Mouse (Mus musculus): Measurements from ENCODE around the gene Mmp3. TPM values are rescaled to one million over a fixed set of nuclear protein-coding genes. Genes with fewer than 3 reads are reported as not detected.
"Not testable (repeated sequence)": the region's sequence is repeated elsewhere in the genome, so short reads cannot be mapped to it uniquely, and the experiment has no call there.

The Mmp3 gene
- polyA plus RNA-seq (2015; fragmentation: Nextera tagmentation; extraction: Ambion mirVana), result 0.08 TPM in 1 of 2 replicates, not detected in the other

- ATAC-seq, result no peak
- 80% methylated on average over 2 of the region's 2 CpGs for WGBS
- no peak for TF ChIP-seq EP300 (IDR thresholded peaks at IDR 0.05)
- TF ChIP-seq CTCF (IDR thresholded peaks at IDR 0.05), result no peak
These were observed at the start of gene Mmp3 for GRCm38 (mm10) chr9:7445522-7445921. TSS of gene Mmp3 (plus strand) at chr9:7445822.

GRCm38 (mm10) chr9:7396556-7396955, 49.1 kb upstream of the Mmp3 start:
- not testable (repeated sequence) for H3K9me3 ChIP-seq (ENCODE audit: low read length); H3K4me1 ChIP-seq (ENCODE audit: insufficient read depth, low read depth, low read length); H3K4me2 ChIP-seq (replicated peaks; ENCODE audit: low read depth, low read length); H3K4me3 ChIP-seq (ENCODE audit: low read depth, low read length); H3K27me3 ChIP-seq (replicated peaks; ENCODE audit: insufficient read depth, low read length); H3K36me3 ChIP-seq (ENCODE audit: insufficient read depth, low read length); DNase-seq (ENCODE audit: low spot score); ATAC-seq; H3K27ac ChIP-seq (ENCODE audit: low read length); H3K9ac ChIP-seq (replicated peaks; ENCODE audit: low read depth)
- 72% methylated on average over 8 of the region's 8 CpGs for WGBS

More at GRCm38 (mm10) chr9:7445522-7445921, at the start of gene Mmp3:
- H3K36me3 ChIP-seq (ENCODE audit: insufficient read depth, low read length), result no peaks in the 10 kb centered on the region
- no peaks in the 10 kb centered on the region for H3K9me3 ChIP-seq (ENCODE audit: low read length)
- DNase-seq (ENCODE audit: low spot score), result no peak
- no peak within 1 kb of the TSS for H3K4me2 ChIP-seq (replicated peaks; ENCODE audit: low read depth, low read length)
- no peaks in the 10 kb centered on the region for H3K4me1 ChIP-seq (ENCODE audit: insufficient read depth, low read depth, low read length)
- no peaks in the 10 kb centered on the region for H3K27me3 ChIP-seq (replicated peaks; ENCODE audit: insufficient read depth, low read length)
- H3K4me3 ChIP-seq (ENCODE audit: low read depth, low read length), result no peak within 1 kb of the TSS
- H3K9ac ChIP-seq (replicated peaks; ENCODE audit: low read depth), result no peak within 1 kb of the TSS
- H3K27ac ChIP-seq (ENCODE audit: low read length), result no peak within 1 kb of the TSS

GRCm38 (mm10) chr9:7453302-7453701, 7.7 kb downstream of the Mmp3 start:
- no peaks in the 10 kb centered on the region for H3K36me3 ChIP-seq (ENCODE audit: insufficient read depth, low read length)
- no peaks in the 10 kb centered on the region for H3K27me3 ChIP-seq (replicated peaks; ENCODE audit: insufficient read depth, low read length)
- H3K9me3 ChIP-seq (ENCODE audit: low read length), result no peaks in the 10 kb centered on the region
- TF ChIP-seq CTCF (IDR thresholded peaks at IDR 0.05) (no peak), EP300 (IDR thresholded peaks at IDR 0.05) (no peak)
- H3K4me2 ChIP-seq (replicated peaks; ENCODE audit: low read depth, low read length), result no peak overlapping the region
- H3K4me3 ChIP-seq (ENCODE audit: low read depth, low read length), result no peak overlapping the region
- ATAC-seq (no peak), DNase-seq (ENCODE audit: low spot score) (no peak)
- no peak overlapping the region for H3K9ac ChIP-seq (replicated peaks; ENCODE audit: low read depth)
- WGBS, result 88% methylated on average over 2 of the region's 2 CpGs
- no peaks in the 10 kb centered on the region for H3K4me1 ChIP-seq (ENCODE audit: insufficient read depth, low read depth, low read length)
- H3K27ac ChIP-seq (ENCODE audit: low read length), result no peak overlapping the region

GRCm38 (mm10) chr9:7470262-7470661, 24.6 kb downstream of the Mmp3 start:
- no peak overlapping the region for H3K4me3 ChIP-seq (ENCODE audit: low read depth, low read length)
- 86% methylated on average over 1 of the region's 1 CpGs for WGBS
- no peak overlapping the region for H3K27ac ChIP-seq (ENCODE audit: low read length)
- no peaks in the 10 kb centered on the region for H3K27me3 ChIP-seq (replicated peaks; ENCODE audit: insufficient read depth, low read length)
- H3K4me1 ChIP-seq (ENCODE audit: insufficient read depth, low read depth, low read length), result no peaks in the 10 kb centered on the region
- DNase-seq (ENCODE audit: low spot score), result no peak
- TF ChIP-seq EP300 (IDR thresholded peaks at IDR 0.05), result no peak
- no peak overlapping the region for H3K9ac ChIP-seq (replicated peaks; ENCODE audit: low read depth)
- H3K4me2 ChIP-seq (replicated peaks; ENCODE audit: low read depth, low read length), result no peak overlapping the region
- no peaks in the 10 kb centered on the region for H3K9me3 ChIP-seq (ENCODE audit: low read length)
- no peaks in the 10 kb centered on the region for H3K36me3 ChIP-seq (ENCODE audit: insufficient read depth, low read length)
- ATAC-seq, result no peak

- no peak for ATAC-seq
These were observed 38.2 kb downstream of the Mmp3 start for GRCm38 (mm10) chr9:7483684-7484394.

GRCm38 (mm10) chr9:7501138-7501537, 55.5 kb downstream of the Mmp3 start:
- H3K36me3 ChIP-seq (ENCODE audit: insufficient read depth, low read length), result no peaks in the 10 kb centered on the region
- H3K9ac ChIP-seq (replicated peaks; ENCODE audit: low read depth), result no peak overlapping the region
- no peak overlapping the region for H3K27ac ChIP-seq (ENCODE audit: low read length)
- no peak overlapping the region for H3K4me2 ChIP-seq (replicated peaks; ENCODE audit: low read depth, low read length)
- ATAC-seq (no peak), DNase-seq (ENCODE audit: low spot score) (no peak)
- TF ChIP-seq EP300 (IDR thresholded peaks at IDR 0.05) (no peak), CTCF (IDR thresholded peaks at IDR 0.05) (no peak)
- 75% methylated on average over 3 of the region's 3 CpGs for WGBS
- H3K9me3 ChIP-seq (ENCODE audit: low read length), result no peaks in the 10 kb centered on the region
- H3K4me1 ChIP-seq (ENCODE audit: insufficient read depth, low read depth, low read length), result no peaks in the 10 kb centered on the region
- no peaks in the 10 kb centered on the region for H3K27me3 ChIP-seq (replicated peaks; ENCODE audit: insufficient read depth, low read length)
- no peak overlapping the region for H3K4me3 ChIP-seq (ENCODE audit: low read depth, low read length)

More at GRCm38 (mm10) chr9:7483684-7484394, 38.2 kb downstream of the Mmp3 start:
- no peaks in the 10 kb centered on the region for H3K36me3 ChIP-seq (ENCODE audit: insufficient read depth, low read length)
- WGBS, result 66% methylated on average over 5 of the region's 5 CpGs
- no peak overlapping the region for H3K4me3 ChIP-seq (ENCODE audit: low read depth, low read length)
- no peak overlapping the region for H3K27ac ChIP-seq (ENCODE audit: low read length)
- H3K9ac ChIP-seq (replicated peaks; ENCODE audit: low read depth), result no peak overlapping the region
- H3K4me1 ChIP-seq (ENCODE audit: insufficient read depth, low read depth, low read length), result no peaks in the 10 kb centered on the region
- H3K4me2 ChIP-seq (replicated peaks; ENCODE audit: low read depth, low read length), result no peak overlapping the region
- TF ChIP-seq EP300 (IDR thresholded peaks at IDR 0.05) (no peak), CTCF (IDR thresholded peaks at IDR 0.05) (no peak)
- H3K9me3 ChIP-seq (ENCODE audit: low read length), result no peaks in the 10 kb centered on the region
- DNase-seq (ENCODE audit: low spot score), result no peak
- no peaks in the 10 kb centered on the region for H3K27me3 ChIP-seq (replicated peaks; ENCODE audit: insufficient read depth, low read length)
